Mouse (Mus musculus): ENCODE measurements around the gene Wfdc1. TPM values are rescaled to one million over a fixed set of nuclear protein-coding genes. Genes with fewer than 3 reads are reported as not detected.

The Wfdc1 gene
- total and polyA plus RNA-seq, 3 experiments: not detected

GRCm38 (mm10) chr8:119638261-119638660 lies 27.9 kb upstream of the Wfdc1 start:
- Histone ChIP-seq H3K27me3 (replicated peaks) (peaks cover 83% of the 10 kb centered on the region), H3K27ac (ENCODE audit: insufficient read depth, low read depth) (no peak overlapping the region), H3K9me3 (replicated peaks; ENCODE audit: low read length) (peaks cover 5% of the 10 kb centered on the region), H3K79me2 (replicated peaks; ENCODE audit: control insufficient read depth, extremely low read depth, insufficient read depth, poor library complexity, severe bottlenecking) (no peaks in the 10 kb centered on the region), H3K9ac (ENCODE audit: insufficient read depth, low read depth) (no peak overlapping the region), H3K4me3 (replicated peaks in 1 of 3; ENCODE audit: low read depth in 2 of 3, low read length in 2 of 3, poor library complexity in 1 of 3) (no peak overlapping the region), H3K36me3 (replicated peaks in 1 of 2; ENCODE audit: control insufficient read depth in 1 of 2, insufficient read depth in 1 of 2, low read length in 1 of 2) (no peaks in the 10 kb centered on the region), H3K4me1 (ENCODE audit: control insufficient read depth in 1 of 2, insufficient read depth in 2 of 2) (peaks cover 0 to 6% of the 10 kb centered on the region in 2 experiments; a peak in 2 of 4 replicates), H3K4me2 (ENCODE audit: insufficient read depth, low read depth, poor library complexity, severe bottlenecking) (no peak overlapping the region)
- TF ChIP-seq EP300 (IDR thresholded peaks at IDR 0.05; ENCODE audit: low read length): no peak
- no peak for TF ChIP-seq ELF1 (IDR thresholded peaks at IDR 0.05; ENCODE audit: low read depth, low read length)
- TF ChIP-seq MYC (IDR thresholded peaks at IDR 0.05; ENCODE audit: low read depth, low read length): no peak
- TF ChIP-seq MEF2A (IDR thresholded peaks at IDR 0.05; ENCODE audit: borderline replicate concordance, low read depth, low read length): no peak
- no peak for TF ChIP-seq SMC3 (IDR thresholded peaks at IDR 0.05; ENCODE audit: low read depth, low read length)
- dilution Hi-C loops (cut with MboI; ENCODE audit: extremely low pct_ligation_motif_present, extremely low pct_unique_long_range_greater_than_20kb, low sequenced_read_pairs): no loop called here
- DNase-seq (ENCODE audit: extremely low read depth): no peak
- in situ Hi-C loops (cut with MboI; ENCODE audit: low pct_ligation_motif_present, low pct_unique_long_range_greater_than_20kb, low sequenced_read_pairs): no loop called here

DNA sequence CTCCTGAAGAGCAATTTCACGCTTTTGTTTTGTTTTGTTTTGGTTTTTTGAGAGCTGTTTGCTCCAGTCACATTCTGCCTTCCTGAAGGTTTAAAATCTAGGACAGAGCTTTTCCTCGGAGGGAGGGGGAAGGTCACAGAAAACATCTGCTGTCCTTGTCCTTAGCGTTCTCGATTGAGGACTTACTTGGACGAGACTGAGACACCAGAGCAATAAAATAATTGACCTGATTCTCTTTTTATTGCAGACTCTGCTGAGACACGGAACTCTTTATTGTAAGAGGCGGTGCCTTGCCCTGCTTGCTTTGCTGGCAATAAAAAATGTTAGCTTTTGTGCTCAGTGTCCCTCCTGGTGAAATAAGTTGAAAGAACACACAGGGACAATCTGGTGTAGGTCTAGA lies 26.4 kb upstream of the Wfdc1 start:
- no peak overlapping the region for H3K4me3 ChIP-seq (replicated peaks in 1 of 3; ENCODE audit: low read depth in 2 of 3, low read length in 2 of 3, poor library complexity in 1 of 3)
- dilution Hi-C loops (cut with MboI; ENCODE audit: extremely low pct_ligation_motif_present, extremely low pct_unique_long_range_greater_than_20kb, low sequenced_read_pairs): no loop called here
- H3K27ac ChIP-seq (ENCODE audit: insufficient read depth, low read depth): no peak overlapping the region
- peaks cover 81% of the 10 kb centered on the region for H3K27me3 ChIP-seq (replicated peaks)
- peaks cover 5% of the 10 kb centered on the region for H3K9me3 ChIP-seq (replicated peaks; ENCODE audit: low read length)
- in situ Hi-C loops (cut with MboI; ENCODE audit: low pct_ligation_motif_present, low pct_unique_long_range_greater_than_20kb, low sequenced_read_pairs): no loop called here
- TF ChIP-seq IRF4 (IDR thresholded peaks at IDR 0.05; ENCODE audit: low read depth, low read length) (no peak), JUN (IDR thresholded peaks at IDR 0.05; ENCODE audit: insufficient read depth, low read depth, low read length) (no peak), POLR2AphosphoS2 (IDR thresholded peaks at IDR 0.05; ENCODE audit: low read depth, low read length) (no peak), CHD1 (IDR thresholded peaks at IDR 0.05; ENCODE audit: low read depth, low read length) (no peak), MAZ (IDR thresholded peaks at IDR 0.05; ENCODE audit: low read depth, low read length) (no peak), NELFE (IDR thresholded peaks at IDR 0.05; ENCODE audit: low read depth, low read length) (no peak), TBP (conservative IDR thresholded peaks at IDR 0.05; ENCODE audit: low read depth, low read length) (no peak), CHD2 (IDR thresholded peaks at IDR 0.05; ENCODE audit: low read length) (no peak), MAX (IDR thresholded peaks at IDR 0.05; ENCODE audit: low read length) (no peak), JUND (conservative IDR thresholded peaks at IDR 0.05; ENCODE audit: low read depth, low read length) (no peak), SMC3 (IDR thresholded peaks at IDR 0.05; ENCODE audit: low read depth, low read length) (no peak)
- H3K4me1 ChIP-seq (ENCODE audit: control insufficient read depth in 1 of 2, insufficient read depth in 2 of 2): peaks cover 0 to 3% of the 10 kb centered on the region in 2 experiments; a peak in 2 of 4 replicates
- DNase-seq (ENCODE audit: extremely low read depth): no peak
- H3K79me2 ChIP-seq (replicated peaks; ENCODE audit: control insufficient read depth, extremely low read depth, insufficient read depth, poor library complexity, severe bottlenecking): no peaks in the 10 kb centered on the region
- H3K36me3 ChIP-seq (replicated peaks in 1 of 2; ENCODE audit: control insufficient read depth in 1 of 2, insufficient read depth in 1 of 2, low read length in 1 of 2): no peaks in the 10 kb centered on the region
- H3K9ac ChIP-seq (ENCODE audit: insufficient read depth, low read depth): no peak overlapping the region
- no peak overlapping the region for H3K4me2 ChIP-seq (ENCODE audit: insufficient read depth, low read depth, poor library complexity, severe bottlenecking)

GRCm38 (mm10) chr8:119641058-119641457 lies 25.1 kb upstream of the Wfdc1 start:
- Histone ChIP-seq H3K79me2 (replicated peaks; ENCODE audit: control insufficient read depth, extremely low read depth, insufficient read depth, poor library complexity, severe bottlenecking) (no peaks in the 10 kb centered on the region), H3K4me3 (replicated peaks in 1 of 3; ENCODE audit: low read depth in 2 of 3, low read length in 2 of 3, poor library complexity in 1 of 3) (no peak overlapping the region), H3K27ac (ENCODE audit: insufficient read depth, low read depth) (no peak overlapping the region), H3K9me3 (replicated peaks; ENCODE audit: low read length) (peaks cover 5% of the 10 kb centered on the region), H3K9ac (ENCODE audit: insufficient read depth, low read depth) (no peak overlapping the region), H3K4me1 (ENCODE audit: control insufficient read depth in 1 of 2, insufficient read depth in 2 of 2) (no peaks in the 10 kb centered on the region), H3K36me3 (replicated peaks in 1 of 2; ENCODE audit: control insufficient read depth in 1 of 2, insufficient read depth in 1 of 2, low read length in 1 of 2) (no peaks in the 10 kb centered on the region), H3K4me2 (ENCODE audit: insufficient read depth, low read depth, poor library complexity, severe bottlenecking) (no peak overlapping the region), H3K27me3 (replicated peaks) (peaks cover 74% of the 10 kb centered on the region)
- no peak for DNase-seq (ENCODE audit: extremely low read depth)
- dilution Hi-C loops (cut with MboI; ENCODE audit: extremely low pct_ligation_motif_present, extremely low pct_unique_long_range_greater_than_20kb, low sequenced_read_pairs) (no loop called here), in situ Hi-C loops (cut with MboI; ENCODE audit: low pct_ligation_motif_present, low pct_unique_long_range_greater_than_20kb, low sequenced_read_pairs) (no loop called here)
- TF ChIP-seq MEF2A (IDR thresholded peaks at IDR 0.05; ENCODE audit: borderline replicate concordance, low read depth, low read length): no peak
- TF ChIP-seq ZMIZ1 (IDR thresholded peaks at IDR 0.05; ENCODE audit: low read depth, low read length): no peak
- no peak for TF ChIP-seq JUN (IDR thresholded peaks at IDR 0.05; ENCODE audit: insufficient read depth, low read depth, low read length)
- TF ChIP-seq PAX5 (IDR thresholded peaks at IDR 0.05; ENCODE audit: low read length): no peak
- no peak for TF ChIP-seq NRF1 (IDR thresholded peaks at IDR 0.05; ENCODE audit: low read depth, low read length)
- TF ChIP-seq MAZ (IDR thresholded peaks at IDR 0.05; ENCODE audit: low read depth, low read length): no peak
- no peak for TF ChIP-seq ELF1 (IDR thresholded peaks at IDR 0.05; ENCODE audit: low read depth, low read length)
- TF ChIP-seq MXI1 (IDR thresholded peaks at IDR 0.05; ENCODE audit: low read depth, low read length): no peak
- no peak for TF ChIP-seq CHD2 (IDR thresholded peaks at IDR 0.05; ENCODE audit: low read length)
- TF ChIP-seq SMC3 (IDR thresholded peaks at IDR 0.05; ENCODE audit: low read depth, low read length): no peak
- no peak for TF ChIP-seq MAX (IDR thresholded peaks at IDR 0.05; ENCODE audit: low read length)
- TF ChIP-seq ETS1 (conservative IDR thresholded peaks at IDR 0.05; ENCODE audit: low read depth, low read length): no peak
- no peak for TF ChIP-seq TCF12 (IDR thresholded peaks at IDR 0.05; ENCODE audit: low read depth, low read length)
- TF ChIP-seq CTCF (conservative IDR thresholded peaks at IDR 0.05 in 1 of 2, IDR thresholded peaks at IDR 0.05 in 1 of 2; ENCODE audit: low read depth in 2 of 2, low read length in 2 of 2): no peak
- no peak for TF ChIP-seq MAFK (IDR thresholded peaks at IDR 0.05; ENCODE audit: insufficient replicate concordance, low read length)
- no peak for TF ChIP-seq HCFC1 (IDR thresholded peaks at IDR 0.05; ENCODE audit: low read depth, low read length)
- TF ChIP-seq TBP (conservative IDR thresholded peaks at IDR 0.05; ENCODE audit: low read depth, low read length): no peak
- no peak for TF ChIP-seq ZC3H11A (IDR thresholded peaks at IDR 0.05; ENCODE audit: low read depth, low read length)
- TF ChIP-seq KAT2A (IDR thresholded peaks at IDR 0.05; ENCODE audit: insufficient replicate concordance, low read length): no peak
